Mouse (Mus musculus) MEL (cell line): Measurements from ENCODE around the gene Rapgef1. TPM values are rescaled to one million over a fixed set of nuclear protein-coding genes. Genes with fewer than 3 reads are reported as not detected.
A peak's percentile ranks its signal among the peaks of the same experiment; 100 is the strongest.

ENCODE experiments used
- DNase-seq: peaks from one replicate; pipeline ENCODE4 v3.0.0; 2011; ENCODE audit warnings: low read depth, low spot score
- H3K27ac ChIP-seq: 2 replicates; pipeline ENCODE4 v1.5.1; 2012; ENCODE audit warnings: low read depth, mild to moderate bottlenecking, control low read depth, low read length, moderate library complexity; ENCODE audit not compliant: control insufficient read depth
- H3K27me3 ChIP-seq, 2 experiments: fragments of 150-350 bp in 1 of 2; sonication (generic) in 1 of 2; 2 replicates each; pipeline ENCODE4 v1.6.1; 2012; ENCODE audit warnings: low read length in 2 of 2, mild to moderate bottlenecking in 2 of 2, improper control_type of control experiment in 1 of 2, moderate library complexity in 1 of 2; ENCODE audit not compliant: insufficient read depth in 2 of 2, control insufficient read depth in 1 of 2
- H3K36me3 ChIP-seq, 2 experiments: 2 replicates each; pipeline ENCODE4 v1.6.1; 2012 to 2014; ENCODE audit warnings: low read length in 2 of 2, improper control_type of control experiment in 1 of 2, inconsistent platforms in 1 of 2, mild to moderate bottlenecking in 1 of 2; ENCODE audit not compliant: insufficient read depth in 2 of 2, control insufficient read depth in 1 of 2
- H3K4me1 ChIP-seq, 2 experiments: fragments of 150-350 bp in 1 of 2; sonication (generic) in 1 of 2; 2 replicates each; pipeline ENCODE4 v1.6.1; 2012; ENCODE audit warnings: low read length in 2 of 2, improper control_type of control experiment in 1 of 2, mild to moderate bottlenecking in 1 of 2; ENCODE audit not compliant: insufficient read depth in 2 of 2, control insufficient read depth in 1 of 2
- H3K4me3 ChIP-seq, 2 experiments: fragments of 150-350 bp in 1 of 2; sonication (generic) in 1 of 2; 2 replicates each; pipeline ENCODE4 v1.5.1; 2012; ENCODE audit warnings: low read depth in 2 of 2, low read length in 2 of 2, mild to moderate bottlenecking in 2 of 2, moderate library complexity in 2 of 2, control low read depth in 1 of 2, improper control_type of control experiment in 1 of 2; ENCODE audit not compliant: control insufficient read depth in 1 of 2, insufficient read depth in 1 of 2
- H3K79me2 ChIP-seq: 2 replicates; pipeline ENCODE4 v1.6.1; 2012; ENCODE audit warnings: mild to moderate bottlenecking, low read length, moderate library complexity; ENCODE audit not compliant: control insufficient read depth, poor library complexity, insufficient read depth
- H3K9ac ChIP-seq: 2 replicates; pipeline ENCODE4 v1.6.1; 2012; ENCODE audit warnings: low read depth, mild to moderate bottlenecking, control low read depth, low read length, moderate library complexity; ENCODE audit not compliant: control insufficient read depth, poor library complexity, severe bottlenecking
- H3K9me3 ChIP-seq: fragments of 150-350 bp; sonication (generic); replicated peaks from 2 replicates; pipeline ENCODE4 v1.6.1; 2012; ENCODE audit warnings: mild to moderate bottlenecking, low read length, improper control_type of control experiment, moderate library complexity; ENCODE audit not compliant: insufficient read depth
- BHLHE40 ChIP-seq: IDR thresholded peaks from 2 replicates; pipeline ENCODE4 v1.6.1; 2012; ENCODE audit warnings: low read depth, mild to moderate bottlenecking, inconsistent platforms, low read length, improper control_type of control experiment, borderline replicate concordance
- CHD2 ChIP-seq: IDR thresholded peaks from 2 replicates; pipeline ENCODE4 v1.6.1; 2011; ENCODE audit warnings: low read length, improper control_type of control experiment
- CTCF ChIP-seq, 3 experiments: IDR thresholded peaks in 2 of 3; conservative IDR thresholded peaks in 1 of 3; 2 replicates each; pipeline ENCODE4 v1.5.1; 2011 to 2012; ENCODE audit warnings: low read length in 3 of 3, low read depth in 2 of 3, mild to moderate bottlenecking in 2 of 3, improper control_type of control experiment in 1 of 3, inconsistent platforms in 1 of 3, mixed read lengths in 1 of 3, moderate library complexity in 1 of 3; ENCODE audit not compliant: control insufficient read depth in 1 of 3, insufficient read depth in 1 of 3, poor library complexity in 1 of 3, severe bottlenecking in 1 of 3
- E2F4 ChIP-seq: IDR thresholded peaks from 2 replicates; pipeline ENCODE4 v1.6.1; 2011; ENCODE audit warnings: low read depth, low read length, improper control_type of control experiment, borderline replicate concordance
- ETS1 ChIP-seq: IDR thresholded peaks from 2 replicates; pipeline ENCODE4 v1.6.1; 2012; ENCODE audit warnings: low read depth, mild to moderate bottlenecking, inconsistent platforms, low read length, improper control_type of control experiment, moderate library complexity
- GABPA ChIP-seq: IDR thresholded peaks from 2 replicates; pipeline ENCODE4 v1.6.1; 2012; ENCODE audit warnings: low read depth, mild to moderate bottlenecking, inconsistent platforms, low read length, improper control_type of control experiment, moderate library complexity
- GATA1 ChIP-seq: IDR thresholded peaks from 2 replicates; pipeline ENCODE4 v1.6.1; 2011; ENCODE audit warnings: low read depth, low read length, improper control_type of control experiment
- HCFC1 ChIP-seq: IDR thresholded peaks from 2 replicates; pipeline ENCODE4 v1.6.1; 2012; ENCODE audit warnings: low read depth, mild to moderate bottlenecking, inconsistent platforms, low read length, improper control_type of control experiment, moderate library complexity
- KAT2A ChIP-seq: conservative IDR thresholded peaks from 2 replicates; pipeline ENCODE4 v1.6.1; 2012; ENCODE audit warnings: low read depth, low read length, improper control_type of control experiment, inconsistent platforms
- MAFK ChIP-seq: IDR thresholded peaks from 2 replicates; pipeline ENCODE4 v1.6.1; 2011; ENCODE audit warnings: low read depth, mild to moderate bottlenecking, low read length, improper control_type of control experiment, borderline replicate concordance
- MAX ChIP-seq: IDR thresholded peaks from 2 replicates; pipeline ENCODE4 v1.6.1; 2011; ENCODE audit warnings: low read length, improper control_type of control experiment
- MAZ ChIP-seq: IDR thresholded peaks from 2 replicates; pipeline ENCODE4 v1.6.1; 2012; ENCODE audit warnings: low read depth, mild to moderate bottlenecking, inconsistent platforms, low read length, improper control_type of control experiment
- MEF2A ChIP-seq: IDR thresholded peaks from 2 replicates; pipeline ENCODE4 v1.6.1; 2014; ENCODE audit warnings: low read depth, mild to moderate bottlenecking, inconsistent platforms, low read length, improper control_type of control experiment; ENCODE audit not compliant: poor library complexity, insufficient replicate concordance, severe bottlenecking; ENCODE audit errors: extremely low read depth
- MXI1 ChIP-seq: IDR thresholded peaks from 2 replicates; pipeline ENCODE4 v1.6.1; 2011; ENCODE audit warnings: mild to moderate bottlenecking, low read depth, low read length, improper control_type of control experiment
- MYC ChIP-seq: IDR thresholded peaks from 2 replicates; pipeline ENCODE4 v1.6.1; 2011; ENCODE audit warnings: low read depth, mild to moderate bottlenecking, low read length, improper control_type of control experiment, moderate library complexity
- NELFE ChIP-seq: IDR thresholded peaks from 2 replicates; pipeline ENCODE4 v1.6.1; 2011; ENCODE audit warnings: low read depth, low read length, improper control_type of control experiment
- NRF1 ChIP-seq: IDR thresholded peaks from 2 replicates; pipeline ENCODE4 v1.6.1; 2014; ENCODE audit warnings: low read depth, mild to moderate bottlenecking, inconsistent platforms, low read length, improper control_type of control experiment, moderate library complexity; ENCODE audit not compliant: poor library complexity, insufficient read depth, severe bottlenecking
- POLR2A ChIP-seq, 2 experiments: IDR thresholded peaks; 2 replicates each; pipeline ENCODE4 v1.6.1; 2011 to 2012; ENCODE audit warnings: low read length in 2 of 2, mild to moderate bottlenecking in 2 of 2, control low read depth in 1 of 2, improper control_type of control experiment in 1 of 2, low read depth in 1 of 2, moderate library complexity in 1 of 2; ENCODE audit not compliant: control insufficient read depth in 1 of 2, insufficient read depth in 1 of 2, poor library complexity in 1 of 2
- POLR2AphosphoS2 ChIP-seq: IDR thresholded peaks from 2 replicates; pipeline ENCODE4 v1.6.1; 2011; ENCODE audit warnings: low read length, improper control_type of control experiment
- POLR2AphosphoS5 ChIP-seq: IDR thresholded peaks from 2 replicates; pipeline ENCODE4 v1.6.1; 2012; ENCODE audit warnings: low read depth, borderline replicate concordance, mild to moderate bottlenecking, inconsistent platforms, low read length, moderate library complexity, mixed read lengths
- RAD21 ChIP-seq: IDR thresholded peaks from 2 replicates; pipeline ENCODE4 v1.6.1; 2011; ENCODE audit warnings: mild to moderate bottlenecking, low read depth, low read length, improper control_type of control experiment
- RCOR1 ChIP-seq: IDR thresholded peaks from 2 replicates; pipeline ENCODE4 v1.6.1; 2012; ENCODE audit warnings: low read depth, mild to moderate bottlenecking, inconsistent platforms, low read length, improper control_type of control experiment
- SIN3A ChIP-seq: IDR thresholded peaks from 2 replicates; pipeline ENCODE4 v1.6.1; 2012; ENCODE audit warnings: low read length, improper control_type of control experiment, inconsistent platforms
- SMC3 ChIP-seq: IDR thresholded peaks from 2 replicates; pipeline ENCODE4 v1.6.1; 2011; ENCODE audit warnings: low read depth, low read length, improper control_type of control experiment
- TAL1 ChIP-seq: IDR thresholded peaks from 2 replicates; pipeline ENCODE4 v1.6.1; 2012; ENCODE audit warnings: mild to moderate bottlenecking, inconsistent platforms, low read length, moderate library complexity, mixed read lengths
- TBP ChIP-seq: IDR thresholded peaks from 2 replicates; pipeline ENCODE4 v1.8.0; 2011; ENCODE audit warnings: low read depth, low read length, improper control_type of control experiment
- TCF12 ChIP-seq: IDR thresholded peaks from 2 replicates; pipeline ENCODE4 v1.6.1; 2014; ENCODE audit warnings: low read depth, mild to moderate bottlenecking, inconsistent platforms, low read length, improper control_type of control experiment, moderate library complexity
- UBTF ChIP-seq: IDR thresholded peaks from 2 replicates; pipeline ENCODE4 v1.6.1; 2012; ENCODE audit warnings: low read depth, mild to moderate bottlenecking, inconsistent platforms, low read length, improper control_type of control experiment, moderate library complexity, borderline replicate concordance; ENCODE audit not compliant: insufficient read depth
- USF1 ChIP-seq: IDR thresholded peaks from 2 replicates; pipeline ENCODE4 v1.6.1; 2014; ENCODE audit warnings: low read depth, mild to moderate bottlenecking, inconsistent platforms, low read length, improper control_type of control experiment, moderate library complexity
- USF2 ChIP-seq, 2 experiments: IDR thresholded peaks; 2 replicates each; pipeline ENCODE4 v1.6.1; 2011 to 2012; ENCODE audit warnings: improper control_type of control experiment in 2 of 2, low read length in 2 of 2, borderline replicate concordance in 1 of 2, inconsistent platforms in 1 of 2, low read depth in 1 of 2, mild to moderate bottlenecking in 1 of 2; ENCODE audit not compliant: insufficient read depth in 1 of 2
- ZC3H11A ChIP-seq: IDR thresholded peaks from 2 replicates; pipeline ENCODE4 v1.6.1; 2012; ENCODE audit warnings: low read depth, mild to moderate bottlenecking, inconsistent platforms, low read length, improper control_type of control experiment
- ZKSCAN1 ChIP-seq: IDR thresholded peaks from 2 replicates; pipeline ENCODE4 v1.6.1; 2012; ENCODE audit warnings: low read depth, mild to moderate bottlenecking, inconsistent platforms, low read length, improper control_type of control experiment, moderate library complexity
- ZMIZ1 ChIP-seq: IDR thresholded peaks from 2 replicates; pipeline ENCODE4 v1.6.1; 2012; ENCODE audit warnings: low read depth, mild to moderate bottlenecking, inconsistent platforms, low read length, improper control_type of control experiment, moderate library complexity
- polyA plus RNA-seq, 2 experiments: library from polyadenylated mRNA; stranded (reverse) in 1 of 2; unstranded in 1 of 2; fragments of >175 nt in 1 of 2; fragments of >200 nt in 1 of 2; gene quantifications; 2 replicates each; pipeline versions ENCODE4 v1.2.1 to v1.2.4; 2012; ENCODE audit warnings: low replicate concordance in 2 of 2, low read depth in 1 of 2; ENCODE audit not compliant: insufficient read length in 2 of 2, insufficient read depth in 1 of 2, missing spikeins in 1 of 2
- total RNA-seq: library from RNA; depleted of rRNA; stranded (reverse); fragments of 300-350 nt; gene quantifications from 2 replicates; pipeline ENCODE4 v1.2.3, GENCODE M21; 2012

Rapgef1 gene
- total and polyA plus RNA-seq, 3 experiments: 57.2 to 88.3 (median 77.0) TPM

DNA sequence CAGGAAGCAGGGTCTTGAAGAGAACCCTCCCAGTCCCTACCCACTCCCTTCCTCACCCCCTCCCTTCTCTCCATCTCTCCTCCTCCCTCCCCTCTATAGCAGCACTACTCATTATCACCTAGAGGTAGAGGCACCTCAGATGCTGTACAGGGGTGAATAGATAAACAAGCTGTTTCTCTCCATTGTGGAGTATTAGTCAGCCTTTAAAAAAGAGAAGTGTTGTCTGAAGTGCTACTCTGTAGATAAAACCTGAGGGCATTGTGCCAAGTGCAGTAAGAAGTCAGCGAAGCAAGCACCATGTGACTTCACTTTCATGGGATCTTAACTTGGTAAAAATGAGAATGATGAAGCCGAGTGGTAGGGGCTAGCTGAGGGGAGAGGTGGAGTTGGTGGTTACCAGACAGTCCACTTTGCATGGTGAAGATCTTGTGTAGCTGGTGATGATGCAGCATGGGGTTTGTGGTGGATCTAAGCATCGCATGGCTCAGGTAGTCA, 12.7 kb downstream of the Rapgef1 start (continued):
- no peak; the same call in 1 of the 2 replicates for TF ChIP-seq TBP
- TF ChIP-seq NRF1: no peak
- TF ChIP-seq TAL1: peak; percentile 88
- peak in 1 of 2 experiments; percentile 26; a peak in 2 of 4 replicates for TF ChIP-seq POLR2A (IDR thresholded peaks at IDR 0.05; ENCODE audit: control insufficient read depth in 1 of 2, insufficient read depth in 1 of 2, low read depth in 1 of 2, low read length in 2 of 2, poor library complexity in 1 of 2)
- TF ChIP-seq RCOR1: peak; percentile 91
- no peak for TF ChIP-seq GABPA
- TF ChIP-seq USF1: peak; percentile 94
- TF ChIP-seq ETS1: peak; percentile 96
- peak; percentile 92 for TF ChIP-seq TCF12
- no peak for TF ChIP-seq HCFC1

DNA sequence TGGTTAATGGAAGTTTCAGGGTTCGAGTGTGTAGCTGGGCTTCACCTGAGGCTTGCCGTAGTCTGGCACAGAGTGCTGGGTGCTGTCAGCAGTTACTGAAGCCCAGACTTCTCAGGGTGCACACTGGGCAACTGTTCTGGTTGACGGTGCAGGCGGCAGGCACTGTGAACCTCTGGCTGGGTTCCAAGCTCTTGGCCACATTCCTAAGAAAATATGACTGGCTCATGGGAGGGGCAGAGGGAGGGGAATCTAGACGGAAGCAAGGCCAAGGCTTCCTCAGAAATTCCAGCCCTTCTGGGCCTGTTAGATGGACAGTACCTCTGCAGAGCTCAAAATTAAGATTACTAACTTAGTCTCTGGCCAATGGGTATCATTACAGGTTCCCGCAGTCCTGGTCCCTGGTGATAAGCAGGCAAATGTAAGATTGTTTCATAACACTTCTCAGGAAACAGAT, 13.6 kb downstream of the Rapgef1 start:
- peak; percentile 74 for DNase-seq
- Histone ChIP-seq H3K9ac (peak overlapping the region; percentile 50), H3K27me3 (no peaks in the 10 kb centered on the region), H3K27ac (peak overlapping the region; percentile 92), H3K36me3 (peaks cover 0 to 40% of the 10 kb centered on the region in 2 experiments; a peak in 2 of 4 replicates), H3K4me1 (peaks cover 21 to 49% of the 10 kb centered on the region in 2 experiments), H3K79me2 (peaks cover 66% of the 10 kb centered on the region), H3K4me3 (no peak overlapping the region), H3K9me3 (no peaks in the 10 kb centered on the region)
- TF ChIP-seq POLR2AphosphoS5 (no peak), NELFE (no peak), MAX (peak; percentile 30; the same call in 1 of the 2 replicates), KAT2A (no peak), SMC3 (no peak), BHLHE40 (no peak), E2F4 (no peak), RAD21 (no peak), CHD2 (no peak), MEF2A (no peak), SIN3A (peak; percentile 45; the same call in 1 of the 2 replicates), MXI1 (peak; percentile 48), ZKSCAN1 (no peak), GATA1 (peak; percentile 86), POLR2A (IDR thresholded peaks at IDR 0.05; ENCODE audit: control insufficient read depth in 1 of 2, insufficient read depth in 1 of 2, low read depth in 1 of 2, low read length in 2 of 2, poor library complexity in 1 of 2) (no peak), TBP (0 out of 2 replicates have a peak, but pooled peaks have one; percentile 9), CTCF (IDR thresholded peaks at IDR 0.05 in 2 of 3, conservative IDR thresholded peaks at IDR 0.05 in 1 of 3; ENCODE audit: control insufficient read depth in 1 of 3, insufficient read depth in 1 of 3, low read depth in 2 of 3, low read length in 3 of 3, poor library complexity in 1 of 3, severe bottlenecking in 1 of 3) (no peak), ZC3H11A (no peak), ZMIZ1 (no peak), RCOR1 (peak; percentile 85), ETS1 (peak; percentile 50), USF1 (no peak), MAZ (peak; percentile 69; the same call in 1 of the 2 replicates), USF2 (IDR thresholded peaks at IDR 0.05; ENCODE audit: borderline replicate concordance in 1 of 2, insufficient read depth in 1 of 2, low read depth in 1 of 2, low read length in 2 of 2) (no peak), GABPA (no peak), UBTF (no peak), NRF1 (no peak), MYC (0 out of 2 replicates have a peak, but pooled peaks have one; percentile 38), MAFK (no peak), POLR2AphosphoS2 (no peak)
